12 mouse cellular contexts compared by ENCODE assay signal in the genomic region with DNA sequence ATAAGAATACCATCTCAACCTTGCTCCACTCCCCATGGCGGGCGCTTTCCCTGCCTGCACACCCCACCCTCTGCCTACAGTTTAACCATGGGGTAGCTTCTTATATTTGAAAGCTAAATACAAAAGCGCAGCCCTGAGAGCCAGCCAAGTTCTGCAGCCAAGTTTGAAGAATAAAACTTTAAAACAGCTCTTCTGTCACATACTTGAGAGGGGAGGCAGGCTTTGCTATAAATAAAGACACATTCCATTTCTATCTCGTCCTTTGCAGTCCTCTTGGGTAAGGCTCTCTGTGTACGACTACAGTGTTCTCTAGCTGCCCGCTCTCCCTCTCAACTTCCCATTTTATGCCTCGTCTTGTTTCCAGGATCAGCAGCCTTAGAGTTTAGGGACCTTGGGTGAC.
DNase-seq lines count a peak whose midpoint lies in the region; ATAC-seq lines count a peak whose summit lies in the region.
"Had no signal": no experiment of that assay in that cellular context is flagged by ENCODE, and none has a peak within 500 bp of the region (broad histone marks: within the 10 kb centered on the region; RNA-seq: fewer than 3 reads in every experiment).

No protein-coding gene starts in this region.

- H3K27me3 ChIP-seq in liver, embryonic 11.5 days (replicated peaks; ENCODE audit: control insufficient read depth, insufficient read depth, low read length): no peaks in the 10 kb centered on the region

- no peak for ATAC-seq in liver, embryonic 11.5 days (replicated peaks; ENCODE audit: low FRiP score)
- no peak for ATAC-seq in monocyte, adult 5-6 weeks (replicated peaks; ENCODE audit: insufficient number of reproducible peaks, low FRiP score, low TSS enrichment, poor library complexity, severe bottlenecking)

- H3K4me2 ChIP-seq in liver, embryonic 11.5 days: no peak overlapping the region

- no peaks in the 10 kb centered on the region for H3K9me3 ChIP-seq in liver, embryonic 11.5 days (ENCODE audit: control insufficient read depth, low read length)

- WGBS in liver, embryonic 11.5 days: 70% methylated on average over 7 of the region's 7 CpGs

- no peak overlapping the region for H3K4me3 ChIP-seq in liver, embryonic 11.5 days (ENCODE audit: low read depth, low read length)
- H3K4me3 ChIP-seq: myocyte had no signal

- no peak overlapping the region for H3K9ac ChIP-seq in liver, embryonic 11.5 days (ENCODE audit: low read depth, low read length)
- H3K9ac ChIP-seq: liver, embryonic 14.5 days had no signal

- intact Hi-C loops in heart, postnatal 10 days (cut with DNase I): no loop called here

- no peaks in the 10 kb centered on the region for H3K36me3 ChIP-seq in liver, embryonic 11.5 days (ENCODE audit: control insufficient read depth, insufficient read depth, low read length)

- no peak overlapping the region for H3K27ac ChIP-seq in liver, embryonic 11.5 days (ENCODE audit: low read depth, low read length)
- H3K27ac ChIP-seq: liver, embryonic 14.5 days had no signal

- peak; percentile 7 for DNase-seq in layer of hippocampus, adult 11-12 months (ENCODE audit: low spot score)
- DNase-seq in layer of hippocampus, adult 18-20 months (ENCODE audit: low spot score in 2 of 2): no peak
- peak; percentile 47 to 79 for DNase-seq in frontal cortex, postnatal 36 days (ENCODE audit: low spot score in 2 of 2)
- DNase-seq in heart, postnatal 10 days: peak; percentile 60 to 63
- DNase-seq in right cerebral cortex, postnatal 14 days: peak; percentile 59
- DNase-seq in liver, embryonic 11.5 days (ENCODE audit: low spot score): no peak
- DNase-seq in liver: no peak
- DNase-seq: cerebellum, postnatal 25 days; kidney, adult 9 months had no signal

- H3K4me1 ChIP-seq in liver, embryonic 11.5 days (replicated peaks; ENCODE audit: control insufficient read depth, insufficient read depth, low read length): no peaks in the 10 kb centered on the region

Comparison
In these comparisons a context has a peak if more than half of its experiments do, and no peak if none do; other contexts are left out.
1. DNase-seq: peak in layer of hippocampus, adult 11-12 months (single experiment), frontal cortex, postnatal 36 days (2 of 2), heart, postnatal 10 days (2 of 2) and right cerebral cortex, postnatal 14 days (single experiment); none in layer of hippocampus, adult 18-20 months (0 of 2), liver, embryonic 11.5 days (single experiment) and liver (single experiment).